Mouse (Mus musculus): ENCODE data around the gene Map2k5. TPM values are rescaled to one million over a fixed set of nuclear protein-coding genes. Genes with fewer than 3 reads are reported as not detected.

Gene Map2k5
- polyA plus RNA-seq, 1 experiment: 27.7 TPM

- no peak for TF ChIP-seq CTCF (IDR thresholded peaks at IDR 0.05; ENCODE audit: extremely low read depth, insufficient read depth, insufficient read length, insufficient replicate concordance)
- no peak for TF ChIP-seq POLR2A (IDR thresholded peaks at IDR 0.05; ENCODE audit: low read depth, low read length)
- H3K4me1 ChIP-seq (ENCODE audit: control insufficient read depth, insufficient read depth, insufficient read length): no peaks in the 10 kb centered on the region
- no peak overlapping the region for H3K27ac ChIP-seq (ENCODE audit: insufficient read depth, low read length)
- H3K27me3 ChIP-seq (ENCODE audit: control insufficient read depth, insufficient read depth, low read length): no peaks in the 10 kb centered on the region
- H3K36me3 ChIP-seq (ENCODE audit: control insufficient read depth, insufficient read depth, low read length): peaks cover 3% of the 10 kb centered on the region
- H3K4me3 ChIP-seq (ENCODE audit: extremely low read depth, insufficient read depth, insufficient read length): no peak overlapping the region
- WGBS: 94% methylated on average over 15 of the region's 15 CpGs
- DNase-seq (ENCODE audit: low read depth in 1 of 2, low spot score in 2 of 2): no peak
These were observed 147.4 kb downstream of the Map2k5 start for GRCm38 (mm10) chr9:63230289-63230688.

- WGBS: 92% methylated on average over 4 of the region's 4 CpGs
- peaks cover 1% of the 10 kb centered on the region for H3K36me3 ChIP-seq (ENCODE audit: control insufficient read depth, insufficient read depth, low read length)
- H3K4me1 ChIP-seq (ENCODE audit: control insufficient read depth, insufficient read depth, insufficient read length): no peaks in the 10 kb centered on the region
- TF ChIP-seq CTCF (IDR thresholded peaks at IDR 0.05; ENCODE audit: extremely low read depth, insufficient read depth, insufficient read length, insufficient replicate concordance) (no peak), POLR2A (IDR thresholded peaks at IDR 0.05; ENCODE audit: low read depth, low read length) (no peak)
- H3K27ac ChIP-seq (ENCODE audit: insufficient read depth, low read length): no peak overlapping the region
- no peaks in the 10 kb centered on the region for H3K27me3 ChIP-seq (ENCODE audit: control insufficient read depth, insufficient read depth, low read length)
- H3K4me3 ChIP-seq (ENCODE audit: extremely low read depth, insufficient read depth, insufficient read length): no peak overlapping the region
- no peak for DNase-seq (ENCODE audit: low read depth in 1 of 2, low spot score in 2 of 2)
These were observed 148.6 kb downstream of the Map2k5 start for GRCm38 (mm10) chr9:63229124-63229523.

- WGBS: 72% methylated on average over 6 of the region's 6 CpGs
- H3K27ac ChIP-seq (ENCODE audit: insufficient read depth, low read length): no peak overlapping the region
- H3K27me3 ChIP-seq (ENCODE audit: control insufficient read depth, insufficient read depth, low read length): no peaks in the 10 kb centered on the region
- H3K4me1 ChIP-seq (ENCODE audit: control insufficient read depth, insufficient read depth, insufficient read length): no peaks in the 10 kb centered on the region
- no peaks in the 10 kb centered on the region; the same call in 1 of the 2 replicates for H3K36me3 ChIP-seq (ENCODE audit: control insufficient read depth, insufficient read depth, low read length)
- no peak for DNase-seq (ENCODE audit: low read depth in 1 of 2, low spot score in 2 of 2)
- no peak overlapping the region for H3K4me3 ChIP-seq (ENCODE audit: extremely low read depth, insufficient read depth, insufficient read length)
- TF ChIP-seq POLR2A (IDR thresholded peaks at IDR 0.05; ENCODE audit: low read depth, low read length) (no peak), CTCF (IDR thresholded peaks at IDR 0.05; ENCODE audit: extremely low read depth, insufficient read depth, insufficient read length, insufficient replicate concordance) (no peak)
These were observed 155.5 kb downstream of the Map2k5 start for GRCm38 (mm10) chr9:63222161-63222560.

GRCm38 (mm10) chr9:63219851-63220250 is 157.9 kb downstream of the Map2k5 start:
- H3K27me3 ChIP-seq (ENCODE audit: control insufficient read depth, insufficient read depth, low read length): no peaks in the 10 kb centered on the region
- no peak overlapping the region for H3K27ac ChIP-seq (ENCODE audit: insufficient read depth, low read length)
- no peaks in the 10 kb centered on the region for H3K4me1 ChIP-seq (ENCODE audit: control insufficient read depth, insufficient read depth, insufficient read length)
- no peak for DNase-seq (ENCODE audit: low read depth in 1 of 2, low spot score in 2 of 2)
- 91% methylated on average over 7 of the region's 7 CpGs for WGBS
- no peak for TF ChIP-seq POLR2A (IDR thresholded peaks at IDR 0.05; ENCODE audit: low read depth, low read length)
- TF ChIP-seq CTCF (IDR thresholded peaks at IDR 0.05; ENCODE audit: extremely low read depth, insufficient read depth, insufficient read length, insufficient replicate concordance): no peak
- no peak overlapping the region for H3K4me3 ChIP-seq (ENCODE audit: extremely low read depth, insufficient read depth, insufficient read length)
- no peaks in the 10 kb centered on the region; the same call in 1 of the 2 replicates for H3K36me3 ChIP-seq (ENCODE audit: control insufficient read depth, insufficient read depth, low read length)

GRCm38 (mm10) chr9:63215031-63215430 is 162.7 kb downstream of the Map2k5 start:
- no peak for TF ChIP-seq CTCF (IDR thresholded peaks at IDR 0.05; ENCODE audit: extremely low read depth, insufficient read depth, insufficient read length, insufficient replicate concordance)
- TF ChIP-seq POLR2A (IDR thresholded peaks at IDR 0.05; ENCODE audit: low read depth, low read length): no peak
- no peaks in the 10 kb centered on the region for H3K36me3 ChIP-seq (ENCODE audit: control insufficient read depth, insufficient read depth, low read length)
- WGBS: 95% methylated on average over 2 of the region's 2 CpGs
- no peaks in the 10 kb centered on the region for H3K27me3 ChIP-seq (ENCODE audit: control insufficient read depth, insufficient read depth, low read length)
- H3K4me3 ChIP-seq (ENCODE audit: extremely low read depth, insufficient read depth, insufficient read length): no peak overlapping the region
- no peak for DNase-seq (ENCODE audit: low read depth in 1 of 2, low spot score in 2 of 2)
- H3K27ac ChIP-seq (ENCODE audit: insufficient read depth, low read length): no peak overlapping the region
- H3K4me1 ChIP-seq (ENCODE audit: control insufficient read depth, insufficient read depth, insufficient read length): no peaks in the 10 kb centered on the region

GRCm38 (mm10) chr9:63206769-63207276 is 170.9 kb downstream of the Map2k5 start:
- TF ChIP-seq CTCF (IDR thresholded peaks at IDR 0.05; ENCODE audit: extremely low read depth, insufficient read depth, insufficient read length, insufficient replicate concordance): no peak
- no peak for TF ChIP-seq POLR2A (IDR thresholded peaks at IDR 0.05; ENCODE audit: low read depth, low read length)
- Histone ChIP-seq H3K27me3 (ENCODE audit: control insufficient read depth, insufficient read depth, low read length) (no peaks in the 10 kb centered on the region), H3K27ac (ENCODE audit: insufficient read depth, low read length) (no peak overlapping the region), H3K4me3 (ENCODE audit: extremely low read depth, insufficient read depth, insufficient read length) (no peak overlapping the region), H3K4me1 (ENCODE audit: control insufficient read depth, insufficient read depth, insufficient read length) (no peaks in the 10 kb centered on the region), H3K36me3 (ENCODE audit: control insufficient read depth, insufficient read depth, low read length) (peaks cover 1% of the 10 kb centered on the region; the same call in 1 of the 2 replicates)
- WGBS: 93% methylated on average over 15 of the region's 15 CpGs
- no peak for DNase-seq (ENCODE audit: low read depth in 1 of 2, low spot score in 2 of 2)

- no peaks in the 10 kb centered on the region for H3K4me1 ChIP-seq (ENCODE audit: control insufficient read depth, insufficient read depth, insufficient read length)
- 94% methylated on average over 3 of the region's 3 CpGs for WGBS
- no peaks in the 10 kb centered on the region for H3K27me3 ChIP-seq (ENCODE audit: control insufficient read depth, insufficient read depth, low read length)
- DNase-seq (ENCODE audit: low read depth in 1 of 2, low spot score in 2 of 2): no peak
- TF ChIP-seq POLR2A (IDR thresholded peaks at IDR 0.05; ENCODE audit: low read depth, low read length) (no peak), CTCF (IDR thresholded peaks at IDR 0.05; ENCODE audit: extremely low read depth, insufficient read depth, insufficient read length, insufficient replicate concordance) (no peak)
- H3K27ac ChIP-seq (ENCODE audit: insufficient read depth, low read length): no peak overlapping the region
- H3K4me3 ChIP-seq (ENCODE audit: extremely low read depth, insufficient read depth, insufficient read length): no peak overlapping the region
- H3K36me3 ChIP-seq (ENCODE audit: control insufficient read depth, insufficient read depth, low read length): peaks cover 1% of the 10 kb centered on the region; the same call in 1 of the 2 replicates
These were observed 174.2 kb downstream of the Map2k5 start for GRCm38 (mm10) chr9:63203461-63203860.
